Mouse (Mus musculus) stomach, embryonic 14.5 days (tissue): Measurements from ENCODE around the gene Itpr3. TPM values are rescaled to one million over a fixed set of nuclear protein-coding genes. Genes with fewer than 3 reads are reported as not detected.

Experiments
- ATAC-seq: fragments of 200-750 bp; cut with Nextera tagmentation; 2 replicates; pipeline ENCODE4 v1.8.0; 2017; ENCODE audit warnings: low read depth, moderate TSS enrichment; ENCODE audit not compliant: insufficient number of reproducible peaks, insufficient read depth, low FRiP score
- H3K27ac ChIP-seq: fragments of 300-500 bp; sonication (generic); 2 replicates; pipeline ENCODE4 v1.5.1; 2014; ENCODE audit warnings: mild to moderate bottlenecking, low read length, moderate library complexity, mixed read lengths
- H3K27me3 ChIP-seq: fragments of 300-500 bp; sonication (generic); 2 replicates; pipeline ENCODE4 v1.6.1; 2014; ENCODE audit warnings: low read length, control low read depth, mixed read lengths; ENCODE audit not compliant: control insufficient read depth, insufficient read depth
- H3K36me3 ChIP-seq: fragments of 300-500 bp; sonication (generic); 2 replicates; pipeline ENCODE4 v1.6.1; 2014; ENCODE audit warnings: mild to moderate bottlenecking, control low read depth, low read length, moderate library complexity, mixed read lengths; ENCODE audit not compliant: control insufficient read depth, insufficient read depth
- H3K4me1 ChIP-seq: fragments of 300-500 bp; sonication (generic); 2 replicates; pipeline ENCODE4 v1.6.1; 2014; ENCODE audit warnings: low read length, control low read depth, mixed read lengths; ENCODE audit not compliant: control insufficient read depth, insufficient read depth
- H3K4me2 ChIP-seq: fragments of 300-500 bp; sonication (generic); replicated peaks from 2 replicates; pipeline ENCODE4 v1.6.1; 2014; ENCODE audit warnings: low read depth, low read length, control low read depth
- H3K4me3 ChIP-seq: fragments of 300-500 bp; sonication (generic); 2 replicates; pipeline ENCODE4 v1.5.1; 2014; ENCODE audit warnings: low read depth, low read length, control low read depth
- H3K9ac ChIP-seq: fragments of 300-500 bp; sonication (generic); replicated peaks from 2 replicates; pipeline ENCODE4 v1.6.1; 2014; ENCODE audit warnings: low read depth, mild to moderate bottlenecking, control low read depth, low read length, moderate library complexity, mixed read lengths
- H3K9me3 ChIP-seq: fragments of 300-500 bp; sonication (generic); 2 replicates; pipeline ENCODE4 v1.6.1; 2016; ENCODE audit warnings: low read depth, low read length, control low read depth; ENCODE audit not compliant: control insufficient read depth
- whole genome bisulfite sequencing: fragments of 180-500 bp; shearing (Covaris S2); extraction: QIAGEN DNeasy Blood & Tissue Kit; methylation state at CpG from one replicate; pipeline ENCODE4 v1.1.7; 2014; 5-methylcytosine and 5-hydroxymethylcytosine counted together
- polyA plus RNA-seq: library from polyadenylated mRNA; unstranded; fragments of >200 nt; fragmentation: Nextera tagmentation; extraction: Ambion mirVana; gene quantifications from 2 replicates; pipeline ENCODE4 v1.2.1, GENCODE M21; 2014

Gene Itpr3
- polyA plus RNA-seq, 1 experiment from 2014 or later: 11.5 TPM

DNA sequence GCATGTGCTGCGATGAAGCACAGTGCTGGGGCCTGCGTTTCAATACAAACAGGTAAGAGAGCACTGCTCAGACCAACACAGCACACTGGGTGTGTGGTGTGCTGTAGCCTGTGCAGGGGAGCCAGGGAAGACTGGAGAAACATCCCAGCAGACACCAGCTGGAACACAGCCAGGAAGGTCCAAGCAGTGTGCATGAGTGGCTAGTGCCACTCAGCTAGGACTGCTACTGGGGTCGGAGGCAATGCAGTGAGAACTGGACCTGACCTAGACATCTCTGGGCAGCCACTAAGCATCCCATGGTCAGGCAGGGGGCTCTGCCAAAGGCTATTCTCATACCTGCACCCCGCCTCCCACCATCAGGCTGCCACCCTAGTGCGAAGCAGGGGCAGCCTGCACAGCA, 71.1 kb downstream of the Itpr3 start:
- Histone ChIP-seq H3K27ac (no peak overlapping the region), H3K4me1 (peaks cover 27% of the 10 kb centered on the region), H3K4me2 (no peak overlapping the region), H3K27me3 (no peaks in the 10 kb centered on the region), H3K36me3 (peaks cover 7% of the 10 kb centered on the region), H3K9me3 (no peaks in the 10 kb centered on the region), H3K9ac (no peak overlapping the region), H3K4me3 (no peak overlapping the region)
- 87% methylated on average over 5 of the region's 5 CpGs for WGBS
- no peak for ATAC-seq

DNA sequence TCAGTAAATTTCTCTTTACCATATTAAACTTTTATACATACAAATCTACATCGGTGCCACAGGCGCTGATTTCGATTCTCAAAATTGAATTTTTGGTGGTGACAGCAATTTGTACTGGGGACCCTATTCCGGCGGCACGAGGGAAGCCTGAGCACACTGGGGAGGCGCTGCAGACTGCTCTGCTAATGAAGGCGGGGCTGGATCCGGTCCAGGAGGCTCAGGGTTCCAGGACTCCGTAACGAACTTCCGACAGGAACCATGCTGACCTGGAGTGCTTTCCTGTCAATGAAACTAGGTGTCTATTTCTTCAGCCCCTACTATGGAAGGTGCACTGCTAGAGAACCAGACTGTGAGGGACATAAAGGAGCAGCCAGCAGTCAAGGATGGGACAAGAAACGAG, 72.2 kb downstream of the Itpr3 start:
- no peak for ATAC-seq
- WGBS: 73% methylated on average over 13 of the region's 13 CpGs

DNA sequence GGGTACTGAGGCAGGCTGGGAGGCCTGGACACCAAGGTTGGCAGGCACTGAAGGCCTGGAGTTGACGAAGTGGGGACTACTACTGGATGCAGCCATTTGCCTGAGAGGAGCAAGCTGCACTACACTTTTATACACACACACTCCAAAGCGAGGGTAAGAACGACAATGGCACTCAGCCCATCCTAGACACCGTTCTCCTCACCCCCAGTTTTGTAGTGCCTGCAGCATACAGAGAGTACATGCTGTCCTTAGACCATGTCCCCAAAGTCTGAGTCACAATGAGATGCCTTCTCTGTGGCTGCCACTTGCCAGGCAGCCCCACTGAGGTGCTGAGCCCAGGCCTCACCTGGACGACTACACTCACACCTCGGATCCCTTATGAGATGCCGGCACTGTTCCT, 72.7 kb downstream of the Itpr3 start:
- Histone ChIP-seq H3K4me1 (peaks cover 29% of the 10 kb centered on the region), H3K4me3 (no peak overlapping the region), H3K27me3 (no peaks in the 10 kb centered on the region), H3K9ac (no peak overlapping the region), H3K4me2 (no peak overlapping the region), H3K9me3 (no peaks in the 10 kb centered on the region), H3K36me3 (no peaks in the 10 kb centered on the region; the same call in 1 of the 2 replicates), H3K27ac (no peak overlapping the region)
- 76% methylated on average over 7 of the region's 7 CpGs for WGBS
- no peak for ATAC-seq

More for the DNA sequence above, 72.2 kb downstream of the Itpr3 start:
- no peak overlapping the region for H3K27ac ChIP-seq
- no peaks in the 10 kb centered on the region for H3K27me3 ChIP-seq
- no peak overlapping the region for H3K9ac ChIP-seq
- no peak overlapping the region for H3K4me3 ChIP-seq
- no peak overlapping the region for H3K4me2 ChIP-seq
- H3K36me3 ChIP-seq: no peaks in the 10 kb centered on the region; the same call in 1 of the 2 replicates
- peaks cover 29% of the 10 kb centered on the region for H3K4me1 ChIP-seq
- no peaks in the 10 kb centered on the region for H3K9me3 ChIP-seq

DNA sequence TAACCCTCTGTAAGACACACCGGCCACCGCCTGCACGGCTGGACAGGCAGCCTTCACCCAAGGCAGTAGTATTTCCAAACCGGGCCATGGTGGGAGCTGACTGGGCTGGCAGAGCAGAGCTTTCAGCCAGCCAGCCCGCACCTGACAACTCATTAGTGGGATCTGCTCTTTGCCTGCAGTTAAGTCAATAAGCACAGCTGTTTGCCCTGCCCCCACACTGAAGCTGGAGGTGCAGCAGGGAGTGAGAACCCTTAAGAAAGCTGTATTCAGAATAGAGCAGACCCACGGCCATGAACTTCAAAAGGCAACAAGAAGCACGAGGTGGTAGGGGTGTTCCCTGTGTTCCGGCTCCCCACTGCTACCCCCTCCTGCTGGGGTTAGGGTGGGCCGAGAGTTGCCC, 73.1 kb downstream of the Itpr3 start:
- H3K4me1 ChIP-seq: peaks cover 29% of the 10 kb centered on the region
- ATAC-seq: no peak
- no peaks in the 10 kb centered on the region for H3K27me3 ChIP-seq

DNA sequence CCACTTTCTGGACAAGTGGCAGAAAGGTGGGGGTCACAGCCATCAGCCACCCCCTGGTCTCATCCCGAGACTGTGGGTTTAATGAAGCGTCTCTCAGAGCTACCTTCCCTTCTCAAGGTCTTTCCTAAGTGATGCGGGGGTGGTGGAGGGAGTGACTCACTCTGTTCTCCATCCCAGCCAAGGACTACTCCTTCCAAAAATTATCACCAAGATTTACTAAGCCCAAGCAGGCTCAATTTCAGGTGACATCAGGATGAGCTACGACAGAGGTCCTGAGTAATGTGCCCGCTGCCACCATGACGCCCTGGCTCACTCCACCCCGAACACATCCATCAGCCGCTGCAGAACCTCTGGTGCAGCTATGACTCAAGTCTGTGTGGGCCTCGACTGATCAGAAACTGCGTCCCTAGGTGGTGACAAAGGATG, 74.1 kb downstream of the Itpr3 start:
- Histone ChIP-seq H3K4me1 (peaks cover 29% of the 10 kb centered on the region), H3K4me3 (no peak overlapping the region), H3K4me2 (no peak overlapping the region), H3K9me3 (no peaks in the 10 kb centered on the region), H3K27me3 (no peaks in the 10 kb centered on the region), H3K27ac (no peak overlapping the region), H3K9ac (no peak overlapping the region), H3K36me3 (no peaks in the 10 kb centered on the region; the same call in 1 of the 2 replicates)
- 79% methylated on average over 10 of the region's 10 CpGs for WGBS
- no peak for ATAC-seq

More for the DNA sequence above, 73.1 kb downstream of the Itpr3 start:
- no peak overlapping the region for H3K9ac ChIP-seq
- no peaks in the 10 kb centered on the region for H3K9me3 ChIP-seq
- WGBS: 45% methylated on average over 9 of the region's 9 CpGs
- no peak overlapping the region for H3K4me2 ChIP-seq
- H3K36me3 ChIP-seq: no peaks in the 10 kb centered on the region; the same call in 1 of the 2 replicates
- no peak overlapping the region for H3K4me3 ChIP-seq
- no peak overlapping the region for H3K27ac ChIP-seq

DNA sequence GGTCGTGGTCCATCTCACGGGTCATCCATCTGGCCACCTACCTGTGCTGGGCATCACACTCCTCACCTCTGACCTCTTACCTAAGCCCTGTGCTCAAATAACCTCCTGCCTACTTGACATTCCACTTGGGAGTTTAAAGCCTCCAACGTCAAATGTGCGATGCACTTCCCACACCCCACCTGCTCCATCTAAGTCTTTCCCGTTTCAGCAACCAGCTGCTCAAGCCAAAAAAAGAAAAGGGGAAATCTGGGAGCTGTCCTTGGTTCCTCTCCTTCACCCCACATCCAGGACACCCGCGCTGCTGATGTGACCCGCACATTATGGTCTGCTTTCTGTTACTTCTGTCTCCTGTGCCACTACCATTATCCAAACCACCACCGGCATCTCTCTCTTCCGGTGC, 75.1 kb downstream of the Itpr3 start:
- no peaks in the 10 kb centered on the region for H3K9me3 ChIP-seq
- H3K4me2 ChIP-seq: no peak overlapping the region
- no peaks in the 10 kb centered on the region for H3K27me3 ChIP-seq
- 84% methylated on average over 10 of the region's 10 CpGs for WGBS
- no peak for ATAC-seq
- H3K36me3 ChIP-seq: no peaks in the 10 kb centered on the region; the same call in 1 of the 2 replicates
- H3K4me3 ChIP-seq: no peak overlapping the region
- H3K4me1 ChIP-seq: peaks cover 26% of the 10 kb centered on the region
- H3K27ac ChIP-seq: no peak overlapping the region
- no peak overlapping the region for H3K9ac ChIP-seq

DNA sequence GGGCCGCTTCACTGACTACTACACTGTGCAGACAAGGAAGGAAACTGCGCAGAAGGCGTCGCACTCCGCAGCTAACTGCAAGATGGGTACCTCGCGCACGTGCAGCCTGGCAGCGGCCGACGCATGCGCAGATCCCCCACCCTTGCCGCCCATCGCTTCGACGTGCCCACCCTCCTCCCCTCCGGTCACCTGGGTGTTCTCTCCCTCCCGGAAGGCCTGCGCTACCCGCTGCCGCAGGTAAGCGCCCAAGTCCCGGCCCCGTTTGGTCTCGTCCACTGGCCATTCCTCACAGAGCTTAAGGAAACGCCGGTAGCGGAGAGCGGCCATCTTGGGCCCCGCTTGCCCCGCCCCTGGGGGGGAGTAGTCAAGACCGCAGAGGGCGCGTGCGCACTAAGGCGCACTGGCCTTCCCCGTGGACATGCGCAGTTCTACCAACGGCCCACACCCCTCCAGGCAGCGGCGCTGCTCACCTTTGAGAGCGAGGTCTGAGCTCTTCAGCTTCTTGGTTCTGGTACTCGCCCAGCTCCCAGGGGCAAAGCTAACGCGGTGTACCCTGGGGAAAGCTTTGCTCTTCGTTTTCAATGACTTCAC, 76.5 kb downstream of the Itpr3 start, which contains the start of gene Uqcc2:
Uqcc2 (minus strand) TSS at position 366 of the 591 bp plus-strand sequence.
- Histone ChIP-seq H3K9me3 (no peaks in the 10 kb centered on the region), H3K4me2 (peak within 1 kb of the TSS; percentile 53), H3K36me3 (no peaks in the 10 kb centered on the region; the same call in 1 of the 2 replicates), H3K9ac (peak within 1 kb of the TSS; percentile 57), H3K27me3 (no peaks in the 10 kb centered on the region), H3K4me1 (peaks cover 26% of the 10 kb centered on the region), H3K4me3 (peak within 1 kb of the TSS; percentile 69), H3K27ac (peak within 1 kb of the TSS; percentile 58; the same call in 1 of the 2 replicates)
- under 1% methylated on average over 46 of the region's 46 CpGs for WGBS
- ATAC-seq: peak; percentile 92

DNA sequence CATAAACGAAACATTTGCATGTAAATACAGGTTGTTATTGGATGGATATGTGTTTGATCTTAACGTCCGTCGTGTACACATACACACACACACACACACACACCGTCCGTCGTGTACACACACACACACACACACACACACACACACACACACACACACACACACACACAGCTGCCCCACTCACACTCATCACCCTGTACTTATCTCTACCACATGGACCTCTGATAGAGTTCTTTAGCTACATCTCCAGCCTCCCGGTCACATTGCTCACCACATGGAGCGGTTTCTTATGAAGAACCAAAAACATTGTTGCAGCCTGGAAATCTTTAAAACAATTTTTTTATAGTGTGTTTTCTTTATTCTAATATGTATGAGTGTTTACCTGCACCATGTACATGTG, 77.1 kb downstream of the Itpr3 start:
- no peak overlapping the region for H3K9ac ChIP-seq
- H3K36me3 ChIP-seq: no peaks in the 10 kb centered on the region; the same call in 1 of the 2 replicates
- WGBS: 32% methylated on average over 9 of the region's 9 CpGs
- peak overlapping the region; percentile 53 for H3K4me2 ChIP-seq
- H3K27ac ChIP-seq: no peak overlapping the region
- peak overlapping the region; percentile 69 for H3K4me3 ChIP-seq
- no peaks in the 10 kb centered on the region for H3K27me3 ChIP-seq
- no peaks in the 10 kb centered on the region for H3K9me3 ChIP-seq
- H3K4me1 ChIP-seq: peaks cover 26% of the 10 kb centered on the region
- ATAC-seq: no peak

DNA sequence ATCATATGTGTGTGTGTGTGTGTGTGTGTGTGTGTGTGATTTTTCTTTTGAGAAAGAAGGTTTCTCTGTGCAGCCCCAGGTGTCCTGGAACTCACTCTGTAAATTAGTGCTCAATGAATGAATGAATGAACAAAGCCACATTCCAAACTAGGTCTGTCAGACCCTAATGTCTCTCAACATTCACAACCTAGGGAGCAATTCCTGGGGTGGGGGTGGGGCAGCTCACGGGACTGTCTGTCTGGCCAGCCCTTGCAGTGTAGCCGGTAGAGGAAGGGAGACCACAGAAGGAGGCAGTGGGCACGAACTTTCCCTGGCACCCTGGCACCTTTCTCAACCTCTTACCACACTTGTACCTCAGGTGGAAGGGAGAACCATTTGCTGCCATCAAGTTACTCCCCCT, 77.6 kb downstream of the Itpr3 start:
- no peak overlapping the region for H3K27ac ChIP-seq
- no peak overlapping the region for H3K4me3 ChIP-seq
- no peak overlapping the region for H3K4me2 ChIP-seq
- no peaks in the 10 kb centered on the region for H3K9me3 ChIP-seq
- H3K27me3 ChIP-seq: no peaks in the 10 kb centered on the region
- ATAC-seq: no peak
- H3K4me1 ChIP-seq: peaks cover 26% of the 10 kb centered on the region
- WGBS: 28% methylated on average over 3 of the region's 3 CpGs
- H3K9ac ChIP-seq: no peak overlapping the region
- H3K36me3 ChIP-seq: no peaks in the 10 kb centered on the region; the same call in 1 of the 2 replicates
